Mouse (Mus musculus) hindbrain, embryonic 15.5 days (tissue): ENCODE data around the gene Chid1. TPM values are rescaled to one million over a fixed set of nuclear protein-coding genes. Genes with fewer than 3 reads are reported as not detected.
"Not testable (repeated sequence)": the region's sequence is repeated elsewhere in the genome, so short reads cannot be mapped to it uniquely, and the experiment has no call there.

Source experiments
- ATAC-seq: fragments of 200-750 bp; cut with Nextera tagmentation; 2 replicates; pipeline ENCODE4 v1.8.0; 2017; ENCODE audit warnings: low read depth, moderate number of reproducible peaks, moderate TSS enrichment; ENCODE audit not compliant: low FRiP score
- H3K27ac ChIP-seq: fragments of 300-500 bp; sonication (generic); replicated peaks from 2 replicates; pipeline ENCODE4 v1.5.1; 2015; ENCODE audit warnings: mild to moderate bottlenecking, inconsistent platforms
- H3K27me3 ChIP-seq: fragments of 300-500 bp; sonication (generic); 2 replicates; pipeline ENCODE4 v1.6.1; 2015; ENCODE audit warnings: control low read depth, inconsistent platforms
- H3K36me3 ChIP-seq: fragments of 300-500 bp; sonication (generic); 2 replicates; pipeline ENCODE4 v1.6.1; 2015; ENCODE audit warnings: control low read depth, inconsistent platforms
- H3K4me1 ChIP-seq: fragments of 300-500 bp; sonication (generic); replicated peaks from 2 replicates; pipeline ENCODE4 v1.6.1; 2015; ENCODE audit warnings: control low read depth, inconsistent platforms
- H3K4me2 ChIP-seq: fragments of 300-500 bp; sonication (generic); 2 replicates; pipeline ENCODE4 v1.6.1; 2015; ENCODE audit warnings: moderate library complexity, mild to moderate bottlenecking, inconsistent platforms
- H3K4me3 ChIP-seq: fragments of 300-500 bp; sonication (generic); 2 replicates; pipeline ENCODE4 v1.5.1; 2015; ENCODE audit warnings: mild to moderate bottlenecking, inconsistent platforms
- H3K9ac ChIP-seq: fragments of 300-500 bp; sonication (generic); 2 replicates; pipeline ENCODE4 v1.6.1; 2015; ENCODE audit warnings: inconsistent platforms
- H3K9me3 ChIP-seq: fragments of 300-500 bp; sonication (generic); 2 replicates; pipeline ENCODE4 v1.6.1; 2016; ENCODE audit warnings: control low read depth, inconsistent platforms
- WGBS: fragments of 180-500 bp; shearing (Covaris S2); methylation state at CpG from one replicate; pipeline ENCODE4 v1.1.7; 2015; 5-methylcytosine and 5-hydroxymethylcytosine counted together
- polyA plus RNA-seq: library from polyadenylated mRNA; unstranded; fragments of >200 nt; fragmentation: Nextera tagmentation; extraction: Ambion mirVana; gene quantifications from 2 replicates; pipeline ENCODE4 v1.2.1, GENCODE M21; 2015

Gene Chid1
- polyA plus RNA-seq, 1 experiment from 2014 or later: 49.0 TPM

DNA sequence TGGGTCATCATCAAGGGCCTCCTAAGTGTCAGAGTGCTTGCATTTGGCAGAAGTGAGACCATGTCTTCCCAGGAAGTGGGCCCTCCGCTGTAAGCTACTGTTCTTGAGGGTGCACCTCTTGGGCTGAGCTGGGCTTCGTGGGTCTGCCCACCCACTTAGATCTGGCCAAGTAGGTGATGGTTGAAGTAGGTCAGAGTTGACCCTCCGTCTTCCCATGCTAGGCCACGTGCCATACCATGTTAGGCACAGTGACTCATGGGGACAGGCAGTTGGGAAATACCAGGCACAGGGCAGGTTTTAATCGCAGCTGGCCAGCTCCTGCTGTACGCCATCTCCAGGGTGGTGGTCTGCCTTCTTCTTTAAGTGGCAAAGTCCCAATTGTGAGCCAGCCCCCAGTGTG is 82.9 kb downstream of the Chid1 start:
- 97% methylated on average over 6 of the region's 6 CpGs for WGBS

DNA sequence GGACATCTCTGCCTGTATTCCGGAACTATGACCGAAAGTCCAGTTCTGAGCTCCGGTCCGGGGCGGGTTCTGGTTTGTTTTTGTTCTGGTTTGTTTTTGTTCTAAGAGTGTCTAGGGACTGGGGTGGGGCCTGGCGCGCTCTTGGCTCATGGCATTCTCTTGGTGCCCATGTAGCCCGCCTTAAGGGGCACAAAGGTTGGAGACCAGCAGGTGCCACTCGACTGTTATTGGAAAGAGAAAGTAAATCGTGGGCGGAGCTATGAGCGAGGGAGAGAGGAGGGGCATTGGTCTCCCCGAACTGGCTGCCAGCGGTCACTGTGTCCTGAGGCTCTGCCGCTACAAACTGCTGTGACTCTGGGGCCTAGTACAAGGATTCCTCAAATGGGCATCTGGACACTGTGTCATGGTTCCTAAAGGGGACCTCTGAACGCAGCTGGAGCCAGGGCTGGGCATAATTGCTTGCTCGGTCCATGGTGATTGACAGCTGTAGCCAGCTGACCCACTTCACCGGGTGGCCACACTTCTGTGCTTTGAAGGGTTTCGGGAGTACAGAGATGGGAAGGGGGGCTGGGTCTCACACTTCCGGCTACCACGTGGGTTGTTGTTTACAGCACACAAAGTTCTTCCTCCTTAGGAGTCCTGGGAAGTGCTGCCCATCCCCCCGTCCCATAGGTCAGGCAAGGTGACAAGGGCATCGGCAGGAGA is 83.9 kb downstream of the Chid1 start:
- peak; percentile 14 for ATAC-seq
- Histone ChIP-seq H3K4me1 (peaks cover 21% of the 10 kb centered on the region), H3K9me3 (no peaks in the 10 kb centered on the region), H3K36me3 (peaks cover 23% of the 10 kb centered on the region), H3K27ac (peak overlapping the region; percentile 61), H3K27me3 (peaks cover 17% of the 10 kb centered on the region), H3K4me2 (peak overlapping the region; percentile 89), H3K9ac (peak overlapping the region; percentile 63), H3K4me3 (peak overlapping the region; percentile 68)
- WGBS: 2% methylated on average over 23 of the region's 23 CpGs

More for the DNA sequence above, 82.9 kb downstream of the Chid1 start:
- Histone ChIP-seq H3K36me3 (peaks cover 15% of the 10 kb centered on the region), H3K27me3 (peaks cover 26% of the 10 kb centered on the region), H3K4me1 (peaks cover 25% of the 10 kb centered on the region), H3K9me3 (no peaks in the 10 kb centered on the region), H3K9ac (no peak overlapping the region), H3K4me2 (peak overlapping the region; percentile 89; the same call in 1 of the 2 replicates), H3K4me3 (no peak overlapping the region), H3K27ac (no peak overlapping the region)
- ATAC-seq: no peak

DNA sequence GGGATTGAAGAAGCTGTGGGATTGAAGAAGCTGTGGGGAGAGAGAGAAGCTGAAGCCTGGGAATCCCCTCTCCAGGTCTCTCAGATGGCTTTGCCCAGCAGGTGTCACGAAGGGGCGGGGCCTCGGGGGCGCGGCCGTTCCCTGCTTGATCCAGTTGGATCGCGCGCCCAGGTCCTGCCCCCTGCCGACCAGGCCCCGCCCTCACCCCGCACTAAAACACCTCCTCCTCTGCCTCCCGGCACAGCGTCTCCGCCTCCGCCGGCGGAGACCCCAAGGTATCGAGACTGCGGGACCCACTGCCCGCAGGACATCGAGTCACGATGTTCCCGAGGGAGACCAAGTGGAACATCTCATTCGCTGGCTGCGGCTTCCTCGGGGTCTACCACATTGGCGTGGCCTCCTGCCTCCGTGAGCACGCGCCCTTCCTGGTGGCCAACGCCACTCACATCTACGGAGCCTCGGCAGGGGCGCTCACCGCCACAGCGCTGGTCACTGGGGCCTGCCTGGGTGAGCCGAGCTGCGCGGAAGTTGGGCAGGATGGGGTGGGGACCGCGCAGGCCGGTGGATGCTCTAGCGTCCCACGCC is 84.6 kb downstream of the Chid1 start, which contains the start of gene Pnpla2:
Pnpla2 (plus strand) TSS at position 232 of the 585 bp plus-strand sequence.
- Histone ChIP-seq H3K36me3 (peaks cover 30% of the 10 kb centered on the region), H3K9me3 (no peaks in the 10 kb centered on the region), H3K4me2 (peak within 1 kb of the TSS; percentile 89), H3K4me1 (peaks cover 21% of the 10 kb centered on the region), H3K27me3 (peaks cover 10% of the 10 kb centered on the region), H3K4me3 (peak within 1 kb of the TSS; percentile 68), H3K9ac (peak within 1 kb of the TSS; percentile 63), H3K27ac (peak within 1 kb of the TSS; percentile 61)
- WGBS: under 1% methylated on average over 43 of the region's 45 CpGs
- peak; percentile 80 for ATAC-seq

DNA sequence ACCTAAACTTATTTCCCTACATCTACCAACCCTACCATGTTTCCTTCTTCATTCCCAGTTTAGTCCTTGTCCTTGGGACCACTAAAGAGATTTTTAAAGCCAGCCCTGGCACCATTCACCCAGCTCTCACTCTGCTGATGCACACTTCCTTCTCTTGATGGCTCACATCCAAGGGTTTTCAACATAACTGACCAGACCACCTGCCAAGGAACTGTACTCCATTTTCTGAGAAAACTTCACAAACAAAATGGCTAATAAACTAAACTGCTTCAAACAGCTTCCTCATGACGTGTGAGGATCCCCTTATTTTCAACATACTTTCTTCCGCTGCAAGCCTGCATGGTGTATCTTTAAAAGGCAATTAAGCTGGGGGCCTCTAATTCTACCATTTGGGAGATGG is 86.0 kb downstream of the Chid1 start:
- no peaks in the 10 kb centered on the region for H3K9me3 ChIP-seq
- H3K9ac ChIP-seq: no peak overlapping the region
- H3K36me3 ChIP-seq: peaks cover 34% of the 10 kb centered on the region
- no peak overlapping the region for H3K4me2 ChIP-seq
- peaks cover 25% of the 10 kb centered on the region for H3K4me1 ChIP-seq
- H3K27me3 ChIP-seq: no peaks in the 10 kb centered on the region
- WGBS: 81% methylated on average over 2 of the region's 2 CpGs
- no peak overlapping the region for H3K27ac ChIP-seq
- no peak for ATAC-seq
- no peak overlapping the region for H3K4me3 ChIP-seq

DNA sequence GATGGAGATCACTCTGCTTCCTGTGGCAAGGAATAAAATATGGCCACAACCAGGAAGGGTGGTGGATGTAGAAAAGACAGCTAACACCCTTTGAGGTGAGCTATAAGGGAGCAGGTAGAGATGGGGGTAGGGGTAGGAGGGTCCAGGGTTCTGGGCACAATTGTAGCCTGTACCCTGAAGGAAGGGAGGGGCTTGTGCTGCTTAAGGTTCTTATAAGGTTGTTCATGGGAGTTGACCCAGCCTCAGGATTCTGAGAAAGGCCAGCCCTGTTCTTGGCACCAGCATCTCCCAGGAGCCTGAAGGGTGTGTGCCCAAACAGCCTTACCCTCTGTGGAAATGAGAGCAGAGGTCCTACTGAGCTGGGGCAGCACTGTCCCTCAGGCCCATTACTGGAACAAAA is 87.7 kb downstream of the Chid1 start:
- no peak for ATAC-seq
- Histone ChIP-seq H3K27ac (no peak overlapping the region), H3K4me1 (peaks cover 31% of the 10 kb centered on the region), H3K36me3 (peaks cover 36% of the 10 kb centered on the region), H3K4me2 (no peak overlapping the region), H3K9ac (no peak overlapping the region), H3K4me3 (no peak overlapping the region), H3K27me3 (no peaks in the 10 kb centered on the region), H3K9me3 (no peaks in the 10 kb centered on the region)

DNA sequence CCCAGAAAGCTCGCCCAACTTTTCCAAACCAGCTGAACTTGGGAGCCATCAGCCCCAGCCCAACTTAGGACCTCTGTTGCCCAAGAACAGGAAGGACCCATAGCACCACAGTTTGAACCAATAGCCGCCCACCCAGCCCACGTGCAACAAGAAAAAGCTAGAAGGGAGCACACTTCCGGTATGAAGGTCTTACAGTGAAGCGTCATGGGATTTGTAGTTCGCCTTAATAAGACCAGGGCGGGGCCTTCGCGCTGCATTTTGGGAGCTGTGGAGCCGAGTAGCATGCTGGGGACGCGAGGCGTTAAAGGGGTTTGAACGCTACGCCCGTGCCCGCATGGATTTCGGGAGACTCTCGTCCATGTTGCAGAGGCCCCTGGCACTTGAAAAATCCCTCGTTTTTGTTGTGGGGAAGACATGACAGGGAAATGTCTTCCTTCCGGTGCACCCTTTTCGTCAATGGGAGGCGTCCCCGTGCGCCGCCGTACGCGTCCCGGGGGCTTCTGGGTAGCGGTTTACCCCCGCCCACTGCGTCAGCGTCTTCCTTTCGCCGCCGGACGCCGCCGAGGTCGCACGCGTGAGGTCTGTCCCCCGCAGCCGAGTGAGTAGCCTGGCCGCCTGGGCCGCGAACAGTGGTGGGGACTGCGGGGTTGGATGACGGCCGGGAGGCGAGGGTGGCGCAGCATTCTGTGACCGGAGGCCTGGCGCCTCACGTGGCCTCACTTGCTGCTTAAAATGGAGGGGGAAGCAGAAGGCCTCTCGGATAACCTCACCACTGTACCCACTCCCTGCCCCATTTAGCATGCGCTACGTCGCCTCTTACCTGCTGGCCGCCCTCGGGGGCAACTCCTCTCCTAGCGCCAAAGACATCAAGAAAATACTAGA is 92.3 kb downstream of the Chid1 start, which contains the start of gene Rplp2:
Rplp2 (plus strand) TSS at position 261 of the 882 bp plus-strand sequence.
- no peaks in the 10 kb centered on the region for H3K9me3 ChIP-seq
- peak; percentile 93 for ATAC-seq
- H3K4me1 ChIP-seq: peaks cover 34% of the 10 kb centered on the region
- peak within 1 kb of the TSS; percentile 95 for H3K27ac ChIP-seq
- peak within 1 kb of the TSS; percentile 79 for H3K4me3 ChIP-seq
- H3K9ac ChIP-seq: peak within 1 kb of the TSS; percentile 96
- under 1% methylated on average over 63 of the region's 63 CpGs for WGBS
- H3K4me2 ChIP-seq: peak within 1 kb of the TSS; percentile 70
- no peaks in the 10 kb centered on the region for H3K27me3 ChIP-seq
- peaks cover 36% of the 10 kb centered on the region for H3K36me3 ChIP-seq

DNA sequence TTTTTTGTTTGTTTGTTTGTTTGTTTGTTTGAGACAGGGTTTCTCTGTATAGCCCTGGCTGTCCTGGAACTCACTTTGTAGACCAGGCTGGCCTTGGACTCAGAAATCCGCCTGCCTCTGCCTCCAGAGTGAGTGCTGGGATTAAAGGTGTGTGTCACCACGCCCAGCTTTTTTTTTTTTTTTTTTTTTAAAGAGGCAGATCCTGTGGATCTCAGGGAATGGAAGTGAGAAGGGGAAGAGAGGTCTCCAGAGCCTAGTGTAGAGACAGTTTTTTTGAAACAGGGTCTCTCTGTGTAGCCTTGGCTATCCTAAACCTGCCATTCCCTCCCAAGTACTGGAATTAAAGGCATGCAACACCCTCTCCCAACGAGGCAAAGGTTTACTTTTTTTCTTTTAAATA is 93.3 kb downstream of the Chid1 start:
- H3K4me1 ChIP-seq: peaks cover 34% of the 10 kb centered on the region
- H3K4me3 ChIP-seq, H3K9me3 ChIP-seq, H3K9ac ChIP-seq, H3K27ac ChIP-seq, H3K27me3 ChIP-seq, ATAC-seq: not testable (repeated sequence)
- peak overlapping the region; percentile 70 for H3K4me2 ChIP-seq
- H3K36me3 ChIP-seq: peaks cover 28% of the 10 kb centered on the region
- 86% methylated on average over 3 of the region's 3 CpGs for WGBS

DNA sequence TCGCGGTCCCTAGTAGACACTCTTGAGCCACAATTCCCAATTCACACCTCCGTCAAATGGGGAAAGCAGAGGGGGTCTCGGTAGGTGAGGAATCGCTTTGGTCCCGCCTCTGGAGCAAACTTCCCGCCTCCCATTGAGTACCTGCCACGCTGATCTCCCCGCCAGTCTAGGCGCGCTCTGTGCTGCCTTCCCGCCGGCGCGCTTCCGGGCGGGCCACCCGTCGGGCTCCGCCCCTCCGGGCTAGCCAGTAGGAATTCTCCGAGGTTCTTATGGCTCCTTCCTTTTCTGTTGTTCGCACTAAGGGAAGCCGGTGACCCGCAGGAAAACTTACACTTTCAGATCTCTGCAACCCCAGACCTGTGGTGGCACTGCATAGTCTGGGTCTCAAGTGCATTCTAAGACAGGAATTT is 95.8 kb downstream of the Chid1 start, which contains the start of gene Pidd1:
Pidd1 (minus strand) TSS at position 198 of the 410 bp plus-strand sequence.
- Histone ChIP-seq H3K4me2 (peak within 1 kb of the TSS; percentile 75), H3K9me3 (no peaks in the 10 kb centered on the region), H3K9ac (peak within 1 kb of the TSS; percentile 39; the same call in 1 of the 2 replicates), H3K27me3 (no peaks in the 10 kb centered on the region), H3K4me3 (peak within 1 kb of the TSS; percentile 36), H3K36me3 (peaks cover 5% of the 10 kb centered on the region; the same call in 1 of the 2 replicates), H3K27ac (no peak within 1 kb of the TSS; the same call in 1 of the 2 replicates), H3K4me1 (peaks cover 32% of the 10 kb centered on the region)
- no peak for ATAC-seq
- WGBS: 0% methylated on average over 25 of the region's 25 CpGs

Other genes starting within 250 kb of the Chid1 start
- gene Drd4, start 247.9 kb downstream of the Chid1 start, polyA plus RNA-seq: 0.64 and 0.90 TPM in 2 replicates
- gene Deaf1, start 212.2 kb downstream of the Chid1 start, polyA plus RNA-seq: 169 and 205 TPM in 2 replicates
- 54.7 and 58.8 TPM in 2 replicates for gene Tmem80, start 212.1 kb downstream of the Chid1 start, polyA plus RNA-seq
- 1.00 and 1.2 TPM in 2 replicates for gene Eps8l2, start 201.0 kb downstream of the Chid1 start, polyA plus RNA-seq
- 286 and 298 TPM in 2 replicates for gene Taldo1, start 147.7 kb downstream of the Chid1 start, polyA plus RNA-seq
- gene Gatd1, start 125.7 kb downstream of the Chid1 start, polyA plus RNA-seq: 52.5 and 53.3 TPM in 2 replicates
- 153 and 184 TPM in 2 replicates for gene Cend1, start 110.4 kb downstream of the Chid1 start, polyA plus RNA-seq
- 94.0 and 107 TPM in 2 replicates for gene Slc25a22, start 102.0 kb downstream of the Chid1 start, polyA plus RNA-seq
- gene Pidd1, start 95.8 kb downstream of the Chid1 start, polyA plus RNA-seq: 3.9 and 4.5 TPM in 2 replicates
- 674 and 754 TPM in 2 replicates for gene Rplp2, start 92.5 kb downstream of the Chid1 start, polyA plus RNA-seq
- 19.7 and 19.8 TPM in 2 replicates for gene Pnpla2, start 84.7 kb downstream of the Chid1 start, polyA plus RNA-seq
- 7.1 and 9.5 TPM in 2 replicates for gene Cracr2b, start 78.8 kb downstream of the Chid1 start, polyA plus RNA-seq
- gene Cd151, start 72.5 kb downstream of the Chid1 start, polyA plus RNA-seq: 20.6 and 20.7 TPM in 2 replicates
- gene Polr2l, start 64.7 kb downstream of the Chid1 start, polyA plus RNA-seq: 85.9 and 86.2 TPM in 2 replicates
- gene Tspan4, start 64.6 kb downstream of the Chid1 start, polyA plus RNA-seq: 63.2 and 66.7 TPM in 2 replicates
- gene Ap2a2, start 22.3 kb upstream of the Chid1 start, polyA plus RNA-seq: 116 and 125 TPM in 2 replicates
- gene Muc6, start 115.5 kb upstream of the Chid1 start, polyA plus RNA-seq: 0.25 and 0.26 TPM in 2 replicates
- 0.22 and 0.29 TPM in 2 replicates for gene Muc2, start 150.5 kb upstream of the Chid1 start, polyA plus RNA-seq
- gene Muc5ac, start 249.1 kb upstream of the Chid1 start, polyA plus RNA-seq: not detected in 2 replicates